Mouse (Mus musculus) fat pad, adult 2 months (tissue): ENCODE results near the gene Lrig1.

ENCODE experiments used
- DNase-seq: peaks from one replicate; pipeline ENCODE4 v3.0.0-alpha.2; 2011; ENCODE audit warnings: low read depth, low spot score; ENCODE audit errors: extremely low read depth

Lrig1 gene

DNA sequence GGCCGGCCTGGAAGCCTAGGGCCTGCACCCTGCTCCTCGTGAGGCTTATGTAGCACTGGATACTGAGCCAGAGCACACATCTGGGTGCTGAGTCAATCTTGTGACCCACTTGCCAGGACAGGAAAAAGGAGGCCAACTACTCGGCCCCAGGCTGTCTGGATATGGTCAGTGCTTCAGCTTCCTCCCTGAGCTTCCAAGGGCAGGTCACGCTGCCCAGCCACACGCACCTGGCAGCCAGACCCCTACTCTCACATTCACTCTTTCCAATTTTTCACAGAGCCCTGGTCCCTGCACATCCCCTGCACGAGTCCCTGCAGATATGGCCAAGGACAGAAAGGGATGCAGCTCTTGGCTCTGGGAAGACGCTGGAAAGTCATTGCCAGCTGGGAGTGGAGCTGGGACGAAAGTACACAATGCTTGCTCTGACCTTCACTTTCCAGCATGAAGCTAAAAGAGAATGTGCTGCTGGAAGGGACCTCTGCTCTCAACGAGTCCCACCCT is 79.1 kb downstream of the Lrig1 start:
- no peak for DNase-seq

DNA sequence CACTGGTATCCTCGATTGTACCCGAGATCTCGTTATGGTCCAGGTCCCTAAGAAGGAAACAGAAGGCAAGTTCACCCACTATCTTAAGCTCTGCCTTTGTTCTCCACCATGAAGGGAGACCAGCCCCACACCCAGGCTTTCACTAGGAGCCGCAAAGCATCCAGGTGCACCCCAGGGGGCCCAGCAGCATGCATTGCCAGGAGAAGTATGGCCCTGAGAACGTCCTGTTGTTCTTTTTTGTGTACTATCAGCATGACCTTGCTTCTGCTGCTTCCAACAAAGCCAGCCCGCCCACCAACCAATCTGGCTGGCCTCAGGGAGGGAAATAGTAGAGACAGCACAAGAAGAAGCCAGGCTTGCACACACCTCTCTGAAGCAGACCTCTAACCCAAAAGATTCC is 79.7 kb downstream of the Lrig1 start:
- no peak for DNase-seq

DNA sequence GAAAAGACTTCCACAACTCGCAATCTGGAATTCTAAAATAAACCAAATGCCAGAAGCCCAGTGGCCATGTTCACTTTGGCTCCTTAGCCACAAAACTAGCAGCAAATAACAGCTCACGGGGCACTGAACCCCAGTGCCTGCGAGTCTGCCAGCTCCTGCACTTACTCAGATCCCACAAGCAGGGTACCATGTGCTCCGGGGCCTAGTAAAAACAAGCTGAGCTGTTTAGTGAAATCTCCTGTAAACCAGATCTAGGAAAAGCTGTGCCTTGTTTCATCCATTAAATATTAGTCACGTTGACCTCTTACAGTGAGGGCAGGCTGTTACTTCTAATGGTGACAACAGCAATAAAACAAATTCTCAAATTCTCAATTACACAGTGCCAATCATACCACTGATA is 81.3 kb downstream of the Lrig1 start:
- no peak for DNase-seq

DNA sequence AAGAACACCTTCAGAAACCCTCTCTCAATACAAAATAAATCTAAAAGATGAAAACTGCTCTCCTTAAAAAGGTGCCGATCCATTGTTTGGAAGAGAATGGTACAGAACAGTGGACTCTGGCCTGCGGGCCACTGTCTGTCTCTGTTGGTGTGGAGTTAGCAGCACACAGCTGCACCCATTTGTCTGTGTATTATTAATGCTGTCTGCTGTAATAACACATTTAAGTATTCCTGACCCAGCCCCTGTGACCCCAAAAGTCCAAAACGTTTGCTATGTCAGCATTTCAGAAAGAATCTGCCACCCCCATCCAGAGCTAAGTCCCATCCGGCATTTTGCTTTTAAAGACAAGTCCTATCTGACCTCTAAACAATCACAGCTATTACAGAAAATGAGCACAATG is 84.0 kb downstream of the Lrig1 start:
- DNase-seq: no peak

DNA sequence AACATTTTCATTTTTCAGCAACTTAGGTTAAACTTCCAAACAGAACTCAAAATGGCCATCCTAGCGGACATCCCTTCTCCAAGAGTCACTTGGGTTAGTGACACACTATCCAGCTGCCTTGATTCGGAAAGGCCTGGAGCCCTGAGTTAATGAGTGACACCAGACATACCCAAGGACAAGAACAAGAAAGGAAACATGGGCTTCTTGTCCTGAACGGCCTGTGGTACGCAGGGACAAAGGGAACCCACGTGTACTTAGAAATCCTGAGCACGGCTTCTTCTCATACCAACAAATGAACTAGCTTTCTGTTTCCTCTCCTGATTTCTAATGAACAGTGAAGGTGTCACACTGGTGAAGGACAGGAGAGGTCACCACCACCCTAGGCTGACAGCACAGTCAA is 85.6 kb downstream of the Lrig1 start:
- no peak for DNase-seq

DNA sequence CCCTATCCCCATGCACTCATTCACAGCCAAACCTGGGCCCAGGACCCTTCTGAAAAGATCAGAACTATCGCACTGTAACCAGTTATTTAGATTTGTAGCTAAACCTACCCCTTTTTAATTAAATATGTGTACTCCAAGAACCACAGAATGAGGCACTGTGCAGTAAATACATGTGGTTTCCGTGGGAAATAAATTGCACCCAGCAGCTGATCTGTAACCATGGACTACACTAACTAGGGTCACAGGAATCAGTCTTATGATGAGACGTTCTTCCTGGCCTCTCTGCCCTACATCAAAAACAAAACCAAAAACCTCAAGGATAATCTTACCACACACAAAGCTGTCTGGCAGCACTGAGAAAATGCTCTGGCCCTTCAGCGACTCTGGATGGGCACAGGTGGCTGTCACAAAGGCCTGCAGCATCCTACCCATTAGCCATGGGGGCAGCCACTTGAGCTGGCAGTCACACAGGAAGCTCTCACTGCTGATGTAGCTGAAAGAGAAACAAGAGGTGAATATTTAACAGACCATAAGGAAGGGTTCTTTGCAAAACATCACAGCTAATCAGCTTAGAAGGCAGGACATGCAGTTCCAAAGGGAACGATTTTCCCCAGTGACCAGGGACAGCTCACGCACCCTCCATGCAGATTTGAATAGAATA is 86.6 kb downstream of the Lrig1 start:
- no peak for DNase-seq

DNA sequence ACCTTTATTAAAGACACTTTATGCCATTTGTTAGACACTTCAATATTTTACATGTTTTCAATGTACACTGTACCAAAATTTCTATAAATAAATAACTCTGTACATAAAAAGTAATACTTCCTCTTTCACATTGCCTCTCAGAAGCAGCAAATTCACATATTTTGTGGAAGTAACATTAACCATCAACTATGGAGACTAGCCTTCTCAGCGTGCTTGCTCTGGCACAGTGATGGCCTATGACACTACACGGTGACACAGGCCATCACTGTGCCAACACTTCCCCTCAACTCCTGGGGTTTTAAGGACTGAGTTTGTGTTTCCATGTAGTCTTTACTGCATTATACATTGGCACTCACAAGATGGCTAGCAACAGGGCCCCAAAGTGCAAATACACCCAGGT is 95.4 kb downstream of the Lrig1 start:
- DNase-seq: no peak

DNA sequence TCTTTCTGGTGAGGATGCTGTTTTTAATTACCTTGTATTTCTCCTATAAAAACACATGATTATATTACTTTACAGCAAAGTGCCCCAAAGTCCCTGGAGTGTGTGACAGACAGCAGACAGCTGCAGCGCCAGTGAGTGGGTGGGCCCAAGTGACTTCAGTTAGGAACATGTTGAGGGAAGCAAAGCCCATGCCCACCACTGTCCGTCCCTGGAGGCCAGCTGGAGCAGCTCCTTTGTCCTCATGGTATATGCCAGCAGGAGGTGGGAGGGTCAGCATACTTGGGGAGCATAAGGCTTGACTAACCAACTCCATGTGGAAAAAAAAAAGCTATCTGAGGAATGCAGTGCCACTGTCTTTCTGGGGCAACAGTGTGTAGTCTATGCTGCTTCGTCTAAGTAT is 95.9 kb downstream of the Lrig1 start:
- no peak for DNase-seq

DNA sequence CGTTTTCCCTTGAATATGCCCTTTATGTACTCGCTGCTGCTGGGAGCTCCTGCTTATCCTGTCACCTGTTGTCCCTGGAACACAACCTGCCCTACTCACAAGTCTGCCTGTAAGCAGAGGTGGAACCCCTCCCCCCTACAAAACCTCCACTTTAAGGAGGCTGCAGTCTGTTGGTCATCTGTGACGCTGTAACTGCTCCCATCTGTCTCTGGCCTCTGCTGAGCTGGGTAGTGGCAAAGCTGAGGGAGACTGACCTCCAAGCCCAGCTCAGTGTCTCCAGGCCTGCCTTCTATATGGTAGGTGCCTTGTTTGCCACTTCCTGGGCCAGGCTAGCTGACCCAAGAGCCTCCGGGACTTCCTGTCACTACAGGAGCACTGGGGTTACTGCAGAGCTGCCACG is 98.1 kb downstream of the Lrig1 start:
- no peak for DNase-seq

DNA sequence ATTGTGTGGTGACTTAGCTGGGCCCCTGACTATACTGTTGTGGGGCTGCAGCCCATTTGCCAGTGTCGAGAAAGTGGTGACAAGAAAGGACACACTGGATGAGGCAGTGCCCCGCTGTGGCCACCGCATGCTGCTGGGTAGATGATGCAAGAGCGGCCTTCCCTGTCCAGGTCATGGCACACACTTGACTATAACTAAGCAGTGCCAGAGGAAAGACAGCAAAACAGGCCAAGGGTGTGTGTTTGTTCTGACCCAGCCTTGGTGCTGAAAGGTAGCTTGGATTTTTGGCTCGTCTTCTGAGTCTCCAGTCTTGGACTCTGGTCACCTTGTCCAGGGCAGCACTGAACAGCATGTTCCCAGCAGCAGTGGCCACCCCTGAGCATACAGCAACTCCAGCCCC is 98.9 kb downstream of the Lrig1 start:
- DNase-seq: no peak

DNA sequence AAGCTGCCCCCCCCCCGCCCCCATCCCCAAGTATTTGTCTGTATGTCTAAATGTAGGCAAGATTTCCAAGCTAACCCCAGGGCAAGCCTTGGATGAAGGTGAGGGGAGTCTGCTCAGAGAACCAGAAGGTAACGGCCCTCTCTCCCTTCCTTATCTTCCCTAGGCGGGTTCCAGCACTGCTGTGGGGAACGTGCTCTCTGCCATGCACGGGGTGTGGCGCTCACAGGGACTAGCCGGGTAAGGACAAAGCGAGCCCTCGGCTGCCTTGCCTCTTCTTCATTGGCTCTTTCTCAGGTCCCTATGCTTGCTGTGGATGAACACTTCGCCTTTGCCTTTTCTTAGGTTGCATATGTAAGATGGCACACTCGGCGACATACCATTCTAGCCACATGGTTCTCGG is 100.9 kb downstream of the Lrig1 start:
- DNase-seq: no peak

DNA sequence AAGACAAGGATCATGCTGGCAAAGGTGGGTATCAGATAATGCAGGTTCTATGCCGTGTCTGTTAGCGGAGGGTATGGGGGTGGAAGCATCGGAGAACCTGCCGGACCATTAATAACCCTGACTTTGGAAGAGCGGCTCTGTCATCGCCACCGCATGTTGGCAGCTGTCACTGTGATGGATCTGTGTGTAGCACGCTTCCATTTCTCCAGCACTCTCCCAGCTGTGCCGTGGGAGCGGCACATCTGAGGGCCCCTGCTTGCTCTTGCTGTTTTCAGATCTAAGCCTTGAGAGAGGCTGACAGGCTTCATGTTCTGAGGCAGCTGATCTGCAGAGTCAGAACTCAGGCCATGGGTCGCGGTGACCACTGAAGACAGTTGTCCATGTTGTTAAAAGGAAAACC is 101.5 kb downstream of the Lrig1 start:
- DNase-seq: no peak

DNA sequence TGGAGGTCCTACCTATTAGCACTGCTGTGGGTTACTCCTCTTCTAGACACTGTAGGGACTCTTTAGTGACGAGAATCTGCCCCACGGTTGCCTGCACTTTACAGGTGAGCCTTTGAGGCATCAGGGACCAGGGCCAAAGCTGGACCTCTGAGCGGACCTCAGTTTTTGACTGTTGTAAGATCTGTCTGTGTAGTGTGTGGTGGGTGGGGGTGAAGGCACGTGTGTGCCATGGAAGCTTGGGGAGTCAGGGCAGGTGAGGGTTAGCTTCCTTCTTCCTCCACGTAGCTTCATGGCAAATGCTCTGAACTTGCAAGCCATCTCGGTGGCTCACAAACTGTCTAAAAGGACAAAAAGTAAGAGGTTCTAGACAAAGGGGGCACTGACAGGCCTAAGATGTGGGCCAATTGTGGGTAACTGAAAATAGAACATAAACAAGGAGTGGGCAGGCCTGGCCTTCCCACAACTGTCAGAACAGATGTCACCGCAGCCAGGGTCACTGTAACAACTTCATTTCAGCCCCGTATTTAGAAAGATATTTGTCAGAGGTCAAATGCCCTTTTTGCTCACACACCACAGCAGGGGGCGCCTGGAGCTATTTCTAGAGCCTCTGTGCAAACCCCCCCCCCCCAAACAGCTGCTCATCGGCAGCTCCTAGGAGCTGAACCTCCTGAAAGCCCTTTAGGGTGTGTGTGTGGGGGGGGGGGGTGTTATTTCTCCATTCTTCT is 103.0 kb downstream of the Lrig1 start:
- no peak for DNase-seq

DNA sequence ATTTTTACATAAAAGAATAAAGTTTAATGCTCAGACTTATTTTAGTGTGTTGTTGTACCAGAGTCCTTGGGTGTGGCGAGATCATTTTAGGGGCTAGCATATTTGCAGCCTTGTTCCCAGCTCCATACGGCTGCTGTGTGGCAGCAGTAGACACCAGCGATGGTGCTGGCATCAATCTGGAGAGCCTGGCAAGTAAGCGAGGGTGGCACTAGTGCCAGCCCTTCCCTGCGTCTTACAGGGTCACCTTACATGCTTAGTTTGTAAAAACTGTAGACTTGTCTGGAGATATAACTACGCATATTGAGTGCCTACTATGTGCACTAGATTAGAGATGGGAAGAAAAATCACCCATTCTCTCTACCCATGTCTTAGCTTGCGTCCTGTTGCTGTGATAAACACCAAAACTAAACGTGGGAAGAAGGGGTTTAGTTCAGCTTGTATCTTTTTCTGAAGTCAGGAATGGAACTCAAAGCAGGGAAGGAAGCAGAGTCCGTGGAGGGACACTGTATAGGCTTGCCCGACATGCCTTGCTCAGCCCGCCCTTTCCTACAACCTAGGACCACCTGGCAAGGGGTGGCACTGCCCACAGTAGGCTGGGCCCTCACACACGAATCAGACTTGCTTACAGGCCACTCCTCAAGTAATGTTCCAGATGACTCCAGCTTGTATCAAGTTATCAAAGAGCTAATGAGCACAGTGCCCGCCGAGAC is 103.8 kb downstream of the Lrig1 start:
- no peak for DNase-seq

DNA sequence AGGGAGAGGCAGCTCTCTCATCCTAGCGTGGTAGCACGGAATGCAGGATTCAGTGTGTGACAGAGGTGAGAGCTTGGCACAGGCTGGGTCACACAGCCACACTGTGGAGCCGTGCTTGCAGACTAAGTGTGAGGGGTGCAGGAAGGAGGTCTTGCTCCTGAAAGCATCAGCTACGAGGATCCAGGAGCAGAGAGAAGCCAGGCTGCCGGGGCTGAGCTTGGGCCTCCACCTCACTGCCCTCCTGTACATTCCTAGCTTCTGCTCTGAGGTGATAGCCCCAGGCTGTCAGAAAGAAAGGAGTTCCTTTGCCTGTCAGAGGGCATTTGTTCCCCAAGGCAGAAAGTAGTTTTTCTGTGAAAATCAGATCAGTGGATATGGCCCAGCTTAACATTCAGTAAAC is 104.8 kb downstream of the Lrig1 start:
- no peak for DNase-seq

DNA sequence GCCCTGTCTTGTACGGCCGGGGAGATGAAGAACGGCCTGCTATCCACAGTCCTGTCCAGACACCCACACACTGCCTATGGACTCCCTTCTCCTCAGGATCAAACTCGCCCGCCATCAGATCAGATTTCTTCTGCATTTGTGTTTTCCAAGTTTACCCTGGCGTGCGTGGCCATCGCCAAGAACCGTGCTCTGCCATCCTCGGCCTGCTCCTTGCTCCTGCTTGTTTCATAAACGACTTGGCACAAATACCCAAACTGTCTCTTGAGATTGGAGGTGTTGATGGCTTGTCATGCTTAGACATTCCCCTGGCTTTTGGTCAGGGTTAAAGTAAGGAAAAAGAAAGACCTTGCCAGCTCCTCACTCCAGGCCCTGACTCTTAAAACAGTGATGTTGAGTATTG is 105.2 kb downstream of the Lrig1 start:
- peak; percentile 97 for DNase-seq

DNA sequence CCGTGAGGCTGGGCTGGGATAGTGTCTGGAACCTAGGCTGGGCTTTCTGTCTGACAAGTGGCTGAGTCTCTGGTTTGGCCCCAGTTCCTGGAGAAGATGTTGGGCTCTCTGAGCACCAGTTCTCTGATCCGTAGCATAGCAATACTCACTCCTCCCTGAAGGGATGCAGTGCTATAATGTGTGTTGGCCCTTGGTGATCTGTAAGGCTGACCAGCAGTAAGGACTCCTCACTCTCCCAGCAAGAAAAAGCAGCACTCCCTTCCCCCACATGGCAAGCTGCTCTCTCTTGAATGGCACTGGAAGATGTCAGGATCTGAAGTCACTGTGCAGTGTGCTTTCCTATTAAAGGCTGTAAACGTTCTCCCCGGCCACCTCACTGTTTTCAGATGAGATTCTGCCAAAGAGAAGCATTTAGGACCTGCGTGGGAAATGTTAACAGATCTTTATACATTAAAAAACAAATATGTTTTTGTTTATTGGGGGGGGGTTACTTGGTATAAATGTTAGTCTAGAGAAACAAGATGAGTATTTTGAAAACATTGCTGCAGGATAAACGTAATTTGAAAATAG is 105.8 kb downstream of the Lrig1 start:
- no peak for DNase-seq

DNA sequence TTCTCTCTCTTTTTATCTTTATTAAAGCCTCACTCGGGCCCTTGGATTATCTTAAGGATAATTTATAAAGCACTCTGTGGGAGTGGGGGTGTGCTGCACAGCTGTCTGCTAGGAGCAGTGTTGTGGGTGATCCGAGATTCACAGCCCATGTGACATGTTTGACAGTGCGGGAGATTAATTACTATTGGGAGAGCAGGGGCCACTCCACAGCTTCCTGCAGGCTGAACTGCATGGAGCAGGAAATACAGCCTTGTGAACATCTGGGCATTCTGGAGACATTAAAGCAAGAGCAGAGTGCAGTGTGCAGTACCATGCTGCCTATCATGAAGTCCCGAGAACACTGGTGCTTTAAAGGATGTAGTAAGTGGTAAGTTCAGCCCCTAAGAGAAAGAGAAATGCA is 107.2 kb downstream of the Lrig1 start:
- DNase-seq: no peak

DNA sequence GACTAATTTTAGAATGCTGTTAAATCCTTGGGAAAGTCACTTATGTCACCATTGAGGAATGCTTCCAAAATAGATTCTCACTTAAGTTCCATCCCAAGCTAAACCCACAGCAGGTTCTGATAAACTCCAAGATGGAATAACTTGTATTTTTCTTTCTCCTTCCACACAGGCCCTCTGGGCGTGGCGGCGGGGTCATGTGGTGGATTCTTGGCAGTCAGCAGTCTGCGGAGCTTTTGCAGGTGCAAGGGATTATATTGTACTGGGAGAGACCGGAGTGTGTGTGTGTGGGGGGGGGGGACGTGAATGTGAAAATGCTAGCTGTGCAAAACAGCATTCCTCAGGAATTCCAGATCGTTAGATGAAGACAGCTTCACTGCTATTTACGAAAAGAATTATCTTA is 107.7 kb downstream of the Lrig1 start:
- no peak for DNase-seq

DNA sequence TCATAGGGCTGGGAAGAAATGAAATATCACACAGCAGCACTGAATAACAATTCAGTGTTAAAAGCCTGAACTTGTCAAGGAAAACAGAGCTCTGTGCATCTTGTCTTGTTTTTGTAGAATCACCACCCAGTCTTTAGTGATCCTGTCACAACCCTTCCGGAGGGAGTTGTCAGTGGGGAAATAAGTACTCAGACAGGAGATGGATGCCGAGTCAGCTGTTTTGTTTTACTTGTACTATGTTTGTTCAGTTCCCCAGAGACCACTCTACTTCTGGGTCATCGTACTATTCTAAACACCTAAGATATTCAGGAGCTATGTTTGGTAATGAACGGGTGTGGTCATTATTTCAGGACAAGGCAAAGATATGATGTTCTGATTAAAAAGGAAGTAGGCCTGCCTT is 111.6 kb downstream of the Lrig1 start:
- no peak for DNase-seq

DNA sequence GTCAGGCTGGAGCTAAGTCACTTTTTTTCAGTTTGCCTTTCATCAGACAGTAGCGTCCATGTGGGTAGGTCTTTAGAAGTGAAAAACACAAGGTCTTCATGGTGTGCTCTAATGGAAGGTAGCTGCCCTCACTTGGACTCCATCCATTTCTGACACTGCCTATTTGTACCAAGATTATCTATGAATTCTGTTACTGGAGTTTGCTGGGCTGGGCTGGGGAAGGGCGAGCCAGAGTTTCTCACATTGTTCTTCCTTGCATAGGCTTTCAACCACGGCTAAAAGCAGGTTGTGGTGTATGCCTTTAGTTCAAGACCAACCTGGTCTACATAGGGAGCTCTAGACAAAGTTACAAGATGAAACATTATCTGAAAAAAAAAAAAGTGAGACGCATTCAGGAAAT is 115.0 kb downstream of the Lrig1 start:
- DNase-seq: no peak

DNA sequence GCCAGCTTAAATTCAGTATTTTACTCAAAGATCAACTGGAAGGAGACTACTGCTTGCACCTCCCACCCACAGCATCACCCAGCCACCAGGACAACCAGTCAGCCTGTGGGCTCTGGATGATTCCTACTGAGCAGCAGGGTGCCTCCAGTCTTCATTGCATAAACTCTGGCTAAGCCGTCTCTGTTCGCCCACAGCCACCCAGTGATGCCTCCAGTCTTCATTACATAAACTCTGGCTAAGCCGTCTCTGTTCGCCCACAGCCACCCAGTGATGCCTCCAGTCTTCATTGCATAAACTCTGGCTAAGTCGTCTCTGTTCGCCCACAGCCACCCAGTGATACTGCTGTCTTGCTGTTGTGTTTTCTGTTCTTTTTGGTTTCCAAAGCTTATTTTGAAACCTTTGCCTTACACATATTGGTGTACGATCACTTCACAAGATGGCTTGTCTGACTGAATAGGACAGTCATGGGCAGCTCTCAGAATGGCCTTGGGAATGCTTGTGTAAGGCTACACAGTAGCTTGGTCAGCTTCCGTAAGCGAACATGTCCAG is 115.7 kb downstream of the Lrig1 start:
- DNase-seq: peak; percentile 94
